Mouse (Mus musculus): ENCODE measurements at regions not wholly inside any gene's neighbourhood (a gene's known extent, or its start where the extent isn't known, plus 50 kb on each side); places are given as distances from the start of the nearest gene placed in this dataset.

- DNase-seq (ENCODE audit: low spot score), result peak; percentile 18
Observed at GRCm38 (mm10) chr4:81970472-81970871, 527.9 kb upstream of the Mpdz start.

GRCm38 (mm10) chr4:81969621-81970115 lies 527.1 kb upstream of the Mpdz start:
- no peak for DNase-seq (ENCODE audit: low spot score)

GRCm38 (mm10) chr4:81966054-81966623 lies 523.5 kb upstream of the Mpdz start:
- DNase-seq (ENCODE audit: low spot score), result no peak

GRCm38 (mm10) chr4:81963112-81963511 lies 520.5 kb upstream of the Mpdz start:
- DNase-seq (ENCODE audit: low spot score), result no peak

DNA sequence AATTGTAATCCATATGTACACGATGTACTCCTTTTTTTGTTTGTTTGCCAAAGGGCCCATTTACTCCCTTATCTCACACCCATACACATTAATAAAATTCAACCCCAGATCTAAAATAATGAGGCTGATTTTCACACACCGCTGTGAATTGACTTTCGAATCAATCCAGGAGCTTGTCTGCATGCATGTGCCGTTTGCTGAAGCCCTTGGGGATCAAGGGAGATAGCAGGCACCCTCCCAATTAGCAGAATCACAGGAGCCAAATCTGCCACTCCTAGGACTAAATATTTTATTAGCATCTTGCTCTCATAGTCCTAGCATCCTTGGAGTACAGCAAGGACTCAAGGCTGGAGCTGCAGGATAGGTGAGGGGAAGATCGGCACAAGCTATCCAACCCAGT lies 520.0 kb upstream of the Mpdz start:
- no peak for DNase-seq (ENCODE audit: low spot score)

- no peak for DNase-seq (ENCODE audit: low spot score)
Observed at GRCm38 (mm10) chr4:81960552-81961534, 518.2 kb upstream of the Mpdz start.

GRCm38 (mm10) chr4:81956926-81957694 lies 514.5 kb upstream of the Mpdz start:
- no peak for DNase-seq (ENCODE audit: low spot score)

DNA sequence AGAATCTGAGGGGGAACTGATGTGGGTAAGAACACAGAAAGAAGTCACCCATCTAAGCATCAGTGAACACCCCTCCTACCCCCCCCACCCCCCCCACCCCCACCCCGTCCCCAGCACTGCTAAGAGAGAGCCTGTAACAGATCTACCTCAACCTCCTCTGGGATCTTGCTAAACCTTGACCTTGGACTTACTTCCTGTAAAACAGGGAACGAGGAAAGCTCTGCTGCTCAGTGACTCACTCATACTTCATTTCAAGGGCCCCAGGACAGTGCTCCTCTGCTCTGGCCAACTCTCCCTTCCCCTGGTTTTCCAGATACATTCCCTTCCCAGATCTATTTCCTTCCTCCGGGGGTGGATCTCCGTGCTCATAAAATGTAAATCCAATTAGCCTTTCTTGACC lies 510.4 kb upstream of the Mpdz start:
- no peak for DNase-seq (ENCODE audit: low spot score)

- DNase-seq (ENCODE audit: low spot score), result no peak
Observed at GRCm38 (mm10) chr4:81937384-81937783, 494.8 kb upstream of the Mpdz start.

DNA sequence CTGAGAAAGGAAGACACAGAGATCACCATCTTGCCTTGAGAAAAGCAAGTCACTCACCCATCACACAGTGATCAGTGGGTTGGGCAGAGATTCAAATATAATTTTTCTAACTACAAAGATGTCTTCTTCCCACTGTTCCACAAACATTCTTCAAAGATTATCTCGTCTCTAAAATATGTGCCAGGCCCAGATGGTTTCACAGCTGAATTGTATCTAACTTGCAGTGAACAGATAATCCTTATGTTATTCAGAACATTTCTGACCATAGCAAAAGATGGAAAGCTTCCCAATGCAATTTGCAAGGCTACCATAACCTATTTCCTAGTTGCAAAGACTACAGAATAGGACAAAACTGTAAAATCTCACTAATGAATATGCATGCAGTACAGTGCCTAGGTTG lies 488.3 kb upstream of the Mpdz start:
- DNase-seq (ENCODE audit: low spot score), result no peak

GRCm38 (mm10) chr4:81928581-81929244 lies 486.1 kb upstream of the Mpdz start:
- DNase-seq (ENCODE audit: low spot score), result no peak

DNA sequence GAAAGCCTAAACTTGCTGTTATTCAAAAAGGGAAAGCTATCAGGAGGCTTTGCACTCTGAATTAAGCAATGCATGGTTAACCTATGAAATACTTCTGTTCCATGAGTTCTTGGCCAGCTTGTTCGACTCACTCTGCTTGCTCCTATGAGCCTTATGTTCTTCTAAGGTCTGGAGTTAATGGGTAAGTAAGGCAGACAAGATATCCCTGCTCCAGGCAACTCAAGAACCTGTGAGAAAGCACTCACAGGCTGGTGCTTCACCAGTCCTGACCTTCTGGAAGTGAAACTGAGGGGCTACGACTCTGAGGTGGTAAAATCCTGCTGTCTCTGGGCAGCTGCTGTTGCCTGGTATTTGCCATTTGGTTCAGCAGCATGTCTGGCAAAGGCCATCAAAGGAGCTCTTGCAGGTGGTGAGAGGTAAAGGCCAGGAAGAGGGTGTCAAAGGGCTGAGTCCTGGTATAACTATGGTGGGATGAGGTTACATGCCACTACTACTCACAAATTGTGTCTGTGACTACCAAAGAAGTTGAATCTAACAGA lies 484.6 kb upstream of the Mpdz start:
- no peak for DNase-seq (ENCODE audit: low spot score)

GRCm38 (mm10) chr4:81926662-81927141 lies 484.1 kb upstream of the Mpdz start:
- DNase-seq (ENCODE audit: low spot score), result no peak

- DNase-seq (ENCODE audit: low spot score), result no peak
Observed at GRCm38 (mm10) chr4:81925611-81926010, 483.0 kb upstream of the Mpdz start.

DNA sequence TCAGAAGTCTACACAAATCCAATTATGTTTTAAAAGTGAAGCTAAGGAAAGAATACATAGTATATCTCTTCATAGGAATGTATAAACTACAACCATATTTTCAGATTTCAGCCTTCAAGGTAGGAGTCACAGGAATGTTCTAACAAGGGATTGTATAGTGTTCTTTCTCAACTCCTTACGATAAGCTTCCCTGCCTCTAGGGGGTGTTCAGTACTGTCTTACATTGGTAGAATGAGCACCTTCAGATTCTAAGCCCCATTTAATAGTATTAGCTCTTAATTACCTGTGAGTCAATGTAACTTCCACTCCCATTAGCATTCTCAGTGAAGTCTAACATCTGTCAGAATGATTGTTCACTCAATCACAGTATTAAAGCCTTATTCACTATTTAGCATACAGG lies 481.5 kb upstream of the Mpdz start:
- no peak for DNase-seq (ENCODE audit: low spot score)

DNA sequence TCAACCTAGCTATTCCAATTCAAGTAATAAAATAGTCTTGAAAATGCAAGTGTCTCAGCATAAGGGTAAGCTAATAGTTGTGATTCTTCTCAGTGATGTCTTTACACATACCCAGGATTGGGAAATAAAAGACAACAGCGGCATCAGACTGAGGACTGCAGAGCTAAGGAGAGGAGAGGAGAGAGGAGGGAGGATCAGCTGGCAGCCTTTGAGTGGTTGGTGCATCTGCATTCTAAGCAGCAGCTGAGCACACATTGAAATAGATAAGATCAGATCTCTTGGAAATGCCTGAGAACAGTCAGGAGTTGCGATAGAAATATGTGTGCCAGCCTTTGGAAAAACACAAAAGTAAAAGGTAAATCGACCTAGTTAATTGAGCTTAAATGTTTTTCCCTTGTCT lies 480.3 kb upstream of the Mpdz start:
- no peak for DNase-seq (ENCODE audit: low spot score)

- DNase-seq (ENCODE audit: low spot score), result no peak
Observed at GRCm38 (mm10) chr4:81914971-81915370, 472.4 kb upstream of the Mpdz start.

DNA sequence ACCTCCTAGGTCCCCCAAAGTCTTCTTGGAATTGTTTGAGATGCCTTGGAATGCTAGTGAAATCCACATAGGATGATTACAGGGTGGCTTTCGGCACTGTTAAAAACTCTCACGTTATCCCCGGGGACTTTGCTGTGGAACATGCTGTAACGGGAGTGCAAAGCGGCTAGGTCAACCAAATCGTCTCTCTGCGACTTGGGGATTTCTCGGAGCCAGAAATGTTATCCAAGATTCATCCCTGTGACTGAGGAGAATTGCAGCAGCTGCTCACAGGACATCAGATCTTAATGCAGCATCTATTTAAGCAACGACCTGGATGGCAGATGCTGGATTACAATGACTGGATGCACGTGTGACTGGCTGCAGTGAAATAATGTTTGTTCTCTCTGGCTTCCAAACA lies 470.7 kb upstream of the Mpdz start:
- peak; percentile 81 for DNase-seq (ENCODE audit: low spot score)

- DNase-seq (ENCODE audit: low spot score), result peak; percentile 65
Observed at GRCm38 (mm10) chr4:81912653-81913052, 470.0 kb upstream of the Mpdz start.

DNA sequence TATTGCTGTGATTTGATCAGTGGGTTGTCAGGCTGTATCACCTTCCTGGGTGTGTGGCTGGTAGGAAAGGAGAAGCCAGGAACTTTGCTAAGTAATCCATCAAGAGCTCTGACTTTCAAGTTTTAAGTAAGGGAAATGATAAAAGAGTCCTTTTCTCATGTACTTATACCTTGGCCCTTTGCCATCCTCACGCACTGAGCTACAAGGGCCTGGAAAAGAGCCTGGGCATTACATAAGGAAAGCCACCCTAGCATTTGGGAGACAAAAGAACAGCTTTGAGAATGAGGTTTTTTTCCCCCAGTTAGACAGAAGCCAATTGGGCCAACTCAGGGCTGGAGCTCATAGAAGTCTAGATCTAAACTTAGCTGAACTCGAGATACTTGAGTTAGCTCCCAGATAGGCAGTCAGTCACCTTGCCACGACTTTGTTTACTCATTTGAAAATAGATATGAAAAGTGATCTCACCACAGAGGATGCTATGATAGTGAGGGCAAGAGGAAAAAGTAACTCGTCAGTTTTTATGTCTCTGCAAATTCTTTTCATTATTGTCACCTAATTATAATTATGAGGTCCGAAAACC lies 457.4 kb upstream of the Mpdz start:
- peak; percentile 17 for DNase-seq (ENCODE audit: low spot score)

- DNase-seq (ENCODE audit: low spot score), result no peak
Observed at GRCm38 (mm10) chr4:81898661-81899060, 456.0 kb upstream of the Mpdz start.
